Mouse (Mus musculus): ENCODE data around the gene Kcnk5. TPM values are rescaled to one million over a fixed set of nuclear protein-coding genes. Genes with fewer than 3 reads are reported as not detected.
A peak's percentile ranks its signal among the peaks of the same experiment; 100 is the strongest.

Kcnk5 gene
- 5.8 and 6.9 TPM in 2 replicates for polyA plus RNA-seq (2016; fragmentation: Nextera tagmentation; extraction: Ambion mirVana)

DNA sequence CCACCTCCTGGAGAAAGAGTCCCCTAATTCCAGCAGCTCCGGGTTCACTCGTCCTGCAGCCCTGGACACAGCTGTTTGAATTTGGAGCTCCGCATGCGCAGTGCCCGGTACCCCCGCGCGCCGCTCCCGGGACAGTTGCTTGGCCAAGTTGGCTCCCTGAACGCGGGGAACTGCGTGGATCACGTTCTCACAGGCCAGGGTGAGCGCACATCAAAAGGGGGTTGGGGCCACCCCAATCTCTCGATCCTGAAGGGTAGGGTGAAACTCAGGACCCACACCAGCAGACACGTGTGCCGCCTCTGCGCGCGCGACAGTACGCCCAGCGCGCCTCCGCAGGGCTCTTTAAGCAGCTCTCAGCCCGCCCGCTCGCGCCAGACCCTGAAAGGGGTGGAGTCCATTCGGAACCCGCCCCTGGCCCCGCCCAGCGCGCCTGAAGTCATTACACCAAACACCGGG lies at the start of gene Kcnk5:
TSS of gene Kcnk5 (minus strand) at position 344 of the 456 bp plus-strand sequence.
- H3K4me1 ChIP-seq, result peaks cover 45% of the 10 kb centered on the region
- WGBS, result under 1% methylated on average over 36 of the region's 36 CpGs
- ATAC-seq (ENCODE audit: low FRiP score), result peak; percentile 93

DNA sequence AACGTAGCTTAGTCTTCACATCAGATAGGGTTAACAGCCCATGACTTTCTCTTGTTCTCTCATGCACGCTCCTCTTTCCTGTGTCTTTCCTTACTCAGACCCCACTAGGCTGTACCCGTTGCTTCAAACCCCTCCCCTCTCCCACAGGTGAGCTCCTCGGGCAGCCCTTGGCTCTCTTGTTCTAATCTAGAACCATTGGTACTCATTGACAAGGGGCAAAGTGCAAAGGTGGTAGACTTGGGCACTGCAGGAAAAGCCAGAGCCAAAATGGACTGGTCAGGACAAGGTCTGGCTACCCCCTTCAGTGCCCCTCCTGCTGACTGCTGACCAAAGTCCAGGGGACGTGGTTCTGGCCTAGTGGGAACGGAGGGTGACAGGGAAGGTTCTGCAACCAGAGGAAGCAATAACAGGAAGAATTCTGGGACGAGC lies 48.5 kb upstream of the Kcnk5 start:
- H3K4me1 ChIP-seq, result peaks cover 18% of the 10 kb centered on the region
- ATAC-seq (ENCODE audit: low FRiP score), result no peak
- no peaks in the 10 kb centered on the region for H3K36me3 ChIP-seq
- H3K27ac ChIP-seq, result no peak overlapping the region
- 82% methylated on average over 7 of the region's 7 CpGs for WGBS
- no peak overlapping the region for H3K4me3 ChIP-seq
- no peak overlapping the region for H3K9ac ChIP-seq
- 0 out of 2 replicates have a peak, but pooled peaks cover 3% of the 10 kb centered on the region for H3K9me3 ChIP-seq (replicated peaks)
- no peaks in the 10 kb centered on the region for H3K27me3 ChIP-seq
- no peak overlapping the region for H3K4me2 ChIP-seq (replicated peaks)

More for the DNA sequence above, at the start of gene Kcnk5:
- Histone ChIP-seq H3K4me2 (replicated peaks) (peak within 1 kb of the TSS; percentile 92), H3K9me3 (replicated peaks) (no peaks in the 10 kb centered on the region), H3K27me3 (0 out of 2 replicates have a peak, but pooled peaks cover 5% of the 10 kb centered on the region), H3K36me3 (no peaks in the 10 kb centered on the region), H3K27ac (no peak within 1 kb of the TSS), H3K4me3 (peak within 1 kb of the TSS; percentile 64), H3K9ac (peak within 1 kb of the TSS; percentile 56)

DNA sequence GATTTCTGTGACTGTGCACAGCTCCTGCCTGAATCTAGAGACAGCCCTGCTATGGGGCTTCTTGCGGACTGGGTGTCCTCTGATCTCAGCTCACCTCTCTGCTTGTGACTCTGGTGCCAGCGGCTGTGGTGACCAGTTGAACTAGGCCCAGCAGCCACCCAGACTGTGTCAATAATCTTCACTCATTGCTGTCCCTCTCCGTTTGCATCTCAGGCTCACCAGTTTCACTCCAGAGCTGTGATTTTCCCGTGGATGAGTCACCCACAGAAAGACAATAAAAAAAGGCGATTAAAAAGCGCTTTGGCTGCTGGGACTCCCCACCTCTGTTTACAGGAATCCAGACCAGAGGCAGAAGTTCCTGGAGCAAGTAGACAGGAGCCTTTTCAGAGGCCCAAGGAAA lies 47.8 kb upstream of the Kcnk5 start:
- H3K4me2 ChIP-seq (replicated peaks), result no peak overlapping the region
- peaks cover 25% of the 10 kb centered on the region for H3K4me1 ChIP-seq
- no peaks in the 10 kb centered on the region for H3K27me3 ChIP-seq
- no peak overlapping the region for H3K9ac ChIP-seq
- H3K27ac ChIP-seq, result no peak overlapping the region
- 83% methylated on average over 6 of the region's 6 CpGs for WGBS
- H3K36me3 ChIP-seq, result no peaks in the 10 kb centered on the region
- 0 out of 2 replicates have a peak, but pooled peaks cover 3% of the 10 kb centered on the region for H3K9me3 ChIP-seq (replicated peaks)
- no peak overlapping the region for H3K4me3 ChIP-seq
- ATAC-seq (ENCODE audit: low FRiP score), result no peak

DNA sequence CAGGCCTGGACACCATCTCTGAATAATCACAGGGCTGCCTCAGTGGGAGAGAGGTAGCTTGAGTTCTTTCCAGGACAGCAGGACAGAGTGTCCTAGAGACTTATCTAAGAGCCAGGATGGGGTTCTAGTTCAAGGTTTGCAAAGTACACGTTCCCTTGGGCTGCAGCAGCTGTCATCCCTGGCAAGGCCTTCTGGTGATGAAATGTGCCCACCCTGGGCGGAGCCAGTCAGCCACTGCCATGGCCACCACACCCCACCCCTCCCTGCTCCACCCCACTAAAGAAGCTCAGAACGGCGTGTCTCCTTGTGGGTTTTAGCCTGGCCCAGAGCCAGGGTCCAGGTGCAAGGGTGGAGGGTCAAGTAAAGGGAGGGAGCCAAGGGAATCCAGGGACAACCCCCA lies 46.7 kb upstream of the Kcnk5 start:
- H3K36me3 ChIP-seq, result no peaks in the 10 kb centered on the region
- H3K4me3 ChIP-seq, result no peak overlapping the region
- no peak for ATAC-seq (ENCODE audit: low FRiP score)

DNA sequence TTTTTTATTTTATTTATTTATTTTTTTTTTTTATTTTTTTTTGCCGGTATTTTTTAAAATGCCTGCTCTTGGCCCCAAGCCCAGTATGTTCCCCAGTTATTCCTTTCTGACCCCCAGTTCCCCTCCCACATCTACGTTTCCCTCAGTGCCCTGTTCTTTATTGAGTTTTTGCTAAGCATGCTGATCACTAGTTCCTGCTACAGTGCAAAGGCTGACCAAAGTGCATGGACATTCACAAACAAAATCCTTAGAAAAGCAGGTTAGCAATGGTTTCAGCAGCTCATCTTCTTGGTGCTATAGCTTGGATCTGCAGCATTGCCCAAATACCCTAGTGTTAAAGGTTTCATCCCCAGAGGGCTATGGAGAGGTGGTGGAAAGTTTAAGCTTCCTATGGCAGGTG lies 45.4 kb upstream of the Kcnk5 start:
- Histone ChIP-seq H3K4me3 (no peak overlapping the region), H3K4me2 (replicated peaks) (no peak overlapping the region), H3K27ac (no peak overlapping the region), H3K9me3 (replicated peaks) (no peaks in the 10 kb centered on the region), H3K36me3 (no peaks in the 10 kb centered on the region), H3K27me3 (no peaks in the 10 kb centered on the region), H3K9ac (no peak overlapping the region), H3K4me1 (peaks cover 30% of the 10 kb centered on the region)
- no peak for ATAC-seq (ENCODE audit: low FRiP score)
- 57% methylated on average over 2 of the region's 2 CpGs for WGBS

More for the DNA sequence above, 46.7 kb upstream of the Kcnk5 start:
- no peaks in the 10 kb centered on the region for H3K9me3 ChIP-seq (replicated peaks)
- no peak overlapping the region for H3K4me2 ChIP-seq (replicated peaks)
- no peak overlapping the region for H3K27ac ChIP-seq
- peaks cover 30% of the 10 kb centered on the region for H3K4me1 ChIP-seq
- H3K27me3 ChIP-seq, result no peaks in the 10 kb centered on the region
- H3K9ac ChIP-seq, result no peak overlapping the region
- WGBS, result 66% methylated on average over 4 of the region's 4 CpGs

DNA sequence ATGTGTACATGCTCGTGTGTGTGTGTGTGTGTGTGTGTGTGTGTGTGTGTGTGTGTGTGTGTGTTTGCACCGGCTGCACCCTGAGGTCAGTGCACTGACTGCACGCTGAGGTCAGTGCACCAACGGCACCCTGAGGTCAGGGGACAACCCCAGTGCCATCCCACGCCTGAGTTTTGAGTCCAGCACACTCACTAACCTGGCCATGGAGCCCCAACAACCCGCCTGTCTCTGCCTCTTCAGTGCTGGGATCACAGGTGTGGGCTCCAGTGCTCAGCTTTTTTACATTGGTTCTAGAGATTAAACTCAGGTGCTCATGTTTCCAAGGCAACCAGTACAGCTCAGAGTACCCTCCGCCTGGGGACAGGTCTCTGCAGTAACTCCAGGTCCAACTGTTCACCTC lies 44.9 kb upstream of the Kcnk5 start:
- Histone ChIP-seq H3K27me3 (no peaks in the 10 kb centered on the region), H3K4me1 (peaks cover 30% of the 10 kb centered on the region), H3K27ac (no peak overlapping the region), H3K36me3 (no peaks in the 10 kb centered on the region), H3K4me3 (no peak overlapping the region), H3K9me3 (replicated peaks) (no peaks in the 10 kb centered on the region), H3K9ac (no peak overlapping the region), H3K4me2 (replicated peaks) (no peak overlapping the region)
- 31% methylated on average over 5 of the region's 7 CpGs for WGBS
- no peak for ATAC-seq (ENCODE audit: low FRiP score)

DNA sequence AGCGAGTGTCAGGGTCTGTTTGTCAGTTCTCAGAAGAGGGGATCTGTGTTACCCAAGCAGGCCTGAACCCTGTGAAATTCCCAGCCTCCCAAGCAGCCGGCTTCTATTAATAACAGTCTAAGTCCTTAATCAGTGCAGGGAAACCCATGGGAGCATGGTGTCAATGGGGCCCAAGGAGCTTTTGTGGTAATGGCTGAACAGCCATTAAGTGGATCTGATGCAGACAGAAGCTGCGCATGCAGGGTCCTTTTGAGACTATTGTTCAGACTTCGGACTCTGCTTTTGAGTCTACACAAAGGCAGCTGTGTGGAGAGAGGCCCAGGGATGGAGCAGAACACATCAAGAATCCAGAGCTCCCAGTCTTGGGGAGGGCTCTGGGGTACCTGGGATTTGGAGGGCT lies 43.9 kb upstream of the Kcnk5 start:
- no peaks in the 10 kb centered on the region for H3K27me3 ChIP-seq
- H3K4me3 ChIP-seq, result no peak overlapping the region
- H3K4me2 ChIP-seq (replicated peaks), result no peak overlapping the region
- peaks cover 34% of the 10 kb centered on the region for H3K4me1 ChIP-seq
- no peaks in the 10 kb centered on the region for H3K36me3 ChIP-seq
- peak overlapping the region; percentile 62 for H3K27ac ChIP-seq
- H3K9ac ChIP-seq, result no peak overlapping the region
- ATAC-seq (ENCODE audit: low FRiP score), result peak; percentile 83
- H3K9me3 ChIP-seq (replicated peaks), result no peaks in the 10 kb centered on the region
- 26% methylated on average over 4 of the region's 4 CpGs for WGBS

DNA sequence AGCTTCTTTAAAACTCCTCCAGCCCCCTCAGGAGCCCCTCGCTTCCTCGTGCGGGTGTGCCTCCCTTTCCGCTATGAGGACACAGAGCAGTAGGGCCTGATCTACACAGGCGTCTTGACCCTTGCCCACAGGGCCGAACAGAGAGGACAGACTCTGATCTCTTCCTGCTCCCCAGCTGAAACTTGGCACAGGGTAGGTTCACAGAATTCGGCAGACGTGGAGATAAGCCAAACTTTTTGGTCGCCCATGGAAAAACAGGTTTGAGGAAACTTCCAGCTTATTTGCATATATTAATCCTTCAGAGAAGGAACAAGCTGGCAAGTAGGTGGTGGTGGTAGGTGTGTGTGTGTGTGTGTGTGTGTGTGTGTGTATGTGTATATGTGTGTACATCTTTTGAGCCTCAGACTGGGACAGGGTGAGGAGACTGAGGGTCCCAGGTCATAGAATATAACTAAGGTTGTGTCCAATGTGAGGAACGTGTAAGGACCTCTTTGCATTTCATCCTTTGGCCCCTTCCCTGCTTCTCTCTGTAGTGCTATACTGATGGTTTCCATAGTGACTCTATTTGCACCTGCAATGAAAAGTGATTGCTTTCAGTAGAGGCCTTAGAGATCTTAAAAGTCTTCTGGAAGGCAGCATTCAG lies 43.1 kb upstream of the Kcnk5 start:
- Histone ChIP-seq H3K4me2 (replicated peaks) (no peak overlapping the region), H3K27ac (peak overlapping the region; percentile 62), H3K9me3 (replicated peaks) (no peaks in the 10 kb centered on the region), H3K4me3 (no peak overlapping the region), H3K9ac (no peak overlapping the region), H3K36me3 (no peaks in the 10 kb centered on the region), H3K27me3 (no peaks in the 10 kb centered on the region), H3K4me1 (peaks cover 34% of the 10 kb centered on the region)
- ATAC-seq (ENCODE audit: low FRiP score), result 0 out of 2 replicates have a peak, but pooled peaks have one; percentile 3
- 67% methylated on average over 10 of the region's 10 CpGs for WGBS

DNA sequence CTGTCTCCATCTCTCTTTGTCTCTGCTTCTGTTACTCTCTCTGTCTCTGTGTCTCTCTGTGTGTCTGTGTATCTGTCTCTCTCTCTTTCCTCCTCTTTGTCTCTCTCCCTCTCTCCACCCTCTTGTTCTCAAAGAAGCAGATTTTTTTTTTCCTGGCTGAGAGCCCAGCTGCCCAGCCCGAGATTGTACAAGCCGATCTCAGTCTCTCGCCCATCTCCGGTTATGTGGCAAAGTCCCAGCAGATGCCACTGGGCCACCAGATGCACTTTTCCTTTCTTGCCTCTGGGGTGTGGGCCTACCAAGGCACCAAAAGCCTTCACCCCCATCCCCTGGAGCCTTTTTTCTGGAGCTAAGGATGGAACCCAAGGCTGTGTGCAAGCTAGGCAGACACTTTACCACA lies 42.6 kb upstream of the Kcnk5 start:
- Histone ChIP-seq H3K27me3 (no peaks in the 10 kb centered on the region), H3K9me3 (replicated peaks) (no peaks in the 10 kb centered on the region), H3K4me3 (no peak overlapping the region), H3K27ac (peak overlapping the region; percentile 62), H3K4me2 (replicated peaks) (no peak overlapping the region), H3K9ac (no peak overlapping the region), H3K4me1 (peaks cover 34% of the 10 kb centered on the region), H3K36me3 (no peaks in the 10 kb centered on the region)
- 48% methylated on average over 4 of the region's 4 CpGs for WGBS
- no peak for ATAC-seq (ENCODE audit: low FRiP score)

DNA sequence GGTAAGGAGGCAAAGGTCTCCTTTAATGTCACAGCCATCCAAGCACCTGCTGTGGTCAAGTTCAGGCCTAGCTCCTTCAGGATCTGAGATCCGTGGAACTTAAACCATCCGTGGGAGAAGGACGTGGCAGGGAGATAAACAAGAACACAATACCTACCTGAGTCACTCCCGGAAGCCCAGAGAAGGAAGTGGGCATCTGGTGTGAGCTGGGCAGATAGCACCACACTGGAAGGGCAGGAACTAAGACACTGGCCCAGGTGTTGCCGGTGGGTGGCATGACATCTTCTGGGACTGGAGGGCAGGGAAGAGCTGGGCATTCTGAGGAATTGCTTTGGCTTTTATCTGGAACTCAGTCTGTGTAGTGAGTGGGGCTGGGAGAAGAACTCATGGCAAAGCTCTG lies 41.6 kb upstream of the Kcnk5 start:
- WGBS, result 86% methylated on average over 5 of the region's 5 CpGs
- Histone ChIP-seq H3K27me3 (no peaks in the 10 kb centered on the region), H3K4me1 (peaks cover 34% of the 10 kb centered on the region), H3K4me3 (no peak overlapping the region), H3K27ac (no peak overlapping the region), H3K9me3 (replicated peaks) (no peaks in the 10 kb centered on the region), H3K9ac (no peak overlapping the region), H3K36me3 (no peaks in the 10 kb centered on the region), H3K4me2 (replicated peaks) (no peak overlapping the region)
- ATAC-seq (ENCODE audit: low FRiP score), result no peak

DNA sequence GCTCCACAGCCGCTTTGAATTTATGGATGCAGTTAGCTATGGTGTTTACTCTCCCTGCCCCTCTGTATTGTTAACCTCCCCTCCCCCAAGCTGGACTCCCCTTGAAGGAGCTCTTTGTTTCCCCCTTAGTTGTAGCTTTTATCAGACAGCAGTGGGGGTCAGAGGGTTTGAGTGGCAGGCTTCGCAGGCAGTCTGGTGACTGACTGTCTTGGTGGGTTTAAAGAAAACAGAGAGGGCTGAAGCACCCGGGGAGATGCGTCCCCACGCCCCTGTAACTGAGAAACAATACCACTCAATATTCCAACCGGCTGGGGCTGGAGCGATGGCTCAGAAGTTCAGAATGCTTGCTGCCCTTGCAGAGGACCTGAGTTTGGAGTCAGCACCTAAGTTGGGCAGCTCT lies 39.5 kb upstream of the Kcnk5 start:
- H3K4me3 ChIP-seq, result no peak overlapping the region
- ATAC-seq (ENCODE audit: low FRiP score), result peak; percentile 6; the same call in 1 of the 2 replicates
- H3K27me3 ChIP-seq, result no peaks in the 10 kb centered on the region
- H3K4me1 ChIP-seq, result peaks cover 25% of the 10 kb centered on the region
- no peak overlapping the region for H3K27ac ChIP-seq
- H3K4me2 ChIP-seq (replicated peaks), result no peak overlapping the region
- H3K9ac ChIP-seq, result no peak overlapping the region
- H3K36me3 ChIP-seq, result no peaks in the 10 kb centered on the region
- H3K9me3 ChIP-seq (replicated peaks), result no peaks in the 10 kb centered on the region
- WGBS, result 23% methylated on average over 7 of the region's 7 CpGs

DNA sequence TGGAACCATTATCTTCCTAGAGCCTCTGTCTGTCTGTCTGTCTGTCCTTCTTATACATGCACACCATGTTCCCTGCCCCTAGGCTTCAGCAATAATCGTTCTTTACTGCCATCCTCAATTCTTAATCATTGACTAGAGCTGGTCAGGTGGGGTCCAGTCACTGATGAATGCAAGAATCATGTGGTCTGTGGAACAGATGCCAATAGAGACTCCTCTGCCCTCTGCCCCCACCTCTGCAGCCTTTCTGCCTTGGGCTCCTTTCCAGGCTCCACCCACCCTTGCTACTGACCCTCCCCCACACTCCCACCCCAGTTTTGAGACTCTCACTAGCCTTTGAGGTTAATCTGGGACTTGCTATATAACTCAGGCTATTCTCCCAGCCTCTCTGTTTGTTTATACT lies 38.2 kb upstream of the Kcnk5 start:
- no peak overlapping the region for H3K27ac ChIP-seq
- peaks cover 13% of the 10 kb centered on the region for H3K4me1 ChIP-seq
- no peak for ATAC-seq (ENCODE audit: low FRiP score)
- no peaks in the 10 kb centered on the region for H3K36me3 ChIP-seq
- H3K9ac ChIP-seq, result no peak overlapping the region
- WGBS, result 72% methylated on average over 1 of the region's 1 CpGs
- no peak overlapping the region for H3K4me2 ChIP-seq (replicated peaks)
- H3K9me3 ChIP-seq (replicated peaks), result no peaks in the 10 kb centered on the region
- no peak overlapping the region for H3K4me3 ChIP-seq
- H3K27me3 ChIP-seq, result no peaks in the 10 kb centered on the region

DNA sequence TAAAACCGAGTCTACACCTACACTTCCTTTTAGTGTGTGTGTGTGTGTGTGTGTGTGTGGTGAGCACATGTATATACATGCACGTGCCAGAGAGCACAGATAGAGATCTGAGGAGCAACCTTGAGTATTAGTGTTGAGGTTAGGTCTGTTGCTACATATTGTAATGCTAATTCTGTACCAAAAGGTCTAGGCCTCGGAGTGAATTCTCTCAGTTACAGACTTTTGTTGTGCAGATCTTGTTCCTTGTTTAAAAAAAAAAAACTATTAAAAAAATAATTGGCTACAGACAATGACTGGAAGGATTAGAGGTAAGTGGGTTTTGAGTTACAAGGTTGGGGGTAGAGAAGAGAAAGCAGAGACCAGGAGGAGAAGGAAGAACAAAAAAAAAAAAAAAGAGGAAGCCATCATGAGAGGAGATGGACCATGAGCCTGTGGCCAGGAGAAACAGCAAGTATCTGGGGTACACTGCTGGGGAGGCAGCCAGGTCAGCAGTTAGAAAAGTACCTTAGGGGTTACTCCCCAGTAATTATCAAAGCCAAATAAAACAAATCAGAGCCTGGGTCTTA lies 35.8 kb upstream of the Kcnk5 start:
- Histone ChIP-seq H3K4me1 (peaks cover 3% of the 10 kb centered on the region; the same call in 1 of the 2 replicates), H3K27me3 (no peaks in the 10 kb centered on the region; the same call in 1 of the 2 replicates), H3K36me3 (no peaks in the 10 kb centered on the region), H3K9ac (no peak overlapping the region), H3K4me2 (replicated peaks) (no peak overlapping the region), H3K4me3 (no peak overlapping the region), H3K9me3 (replicated peaks) (no peaks in the 10 kb centered on the region), H3K27ac (no peak overlapping the region)
- ATAC-seq (ENCODE audit: low FRiP score), result no peak
- 41% methylated on average over 3 of the region's 3 CpGs for WGBS
